Mouse (Mus musculus): Measurements from ENCODE around the gene Trpm6.

Gene Trpm6

GRCm38 (mm10) chr19:18771048-18771447, 21.3 kb downstream of the Trpm6 start:
- no peak for DNase-seq (ENCODE audit: low read depth, low spot score)

- no peak for DNase-seq (ENCODE audit: low read depth, low spot score)
These were observed 21.8 kb downstream of the Trpm6 start for GRCm38 (mm10) chr19:18771561-18771960.

GRCm38 (mm10) chr19:18772888-18773488, 23.2 kb downstream of the Trpm6 start:
- no peak for DNase-seq (ENCODE audit: low read depth, low spot score)

GRCm38 (mm10) chr19:18774085-18774484, 24.3 kb downstream of the Trpm6 start:
- DNase-seq (ENCODE audit: low read depth, low spot score): no peak

GRCm38 (mm10) chr19:18799646-18800045, 49.9 kb downstream of the Trpm6 start:
- peak; percentile 23 for DNase-seq (ENCODE audit: low read depth, low spot score)

DNA sequence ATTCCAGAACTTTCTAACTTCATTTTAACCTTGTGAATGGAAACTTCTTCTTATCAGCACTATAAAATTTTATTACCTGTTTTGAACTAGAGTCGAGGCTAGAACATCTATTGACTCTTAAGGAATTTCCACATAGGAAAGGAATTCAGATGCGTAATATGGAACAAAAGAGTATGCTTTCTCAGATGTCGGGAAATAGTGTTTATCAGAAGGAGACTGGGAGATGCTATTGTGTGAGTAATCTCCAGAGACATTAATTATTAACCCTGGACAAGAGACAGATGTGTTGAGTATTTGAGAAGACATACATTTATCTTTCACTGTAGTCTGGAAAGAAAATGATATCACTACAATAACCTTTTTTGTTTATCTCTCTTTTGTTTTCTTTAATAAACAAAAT, 61.5 kb downstream of the Trpm6 start:
- DNase-seq (ENCODE audit: low read depth, low spot score): no peak

DNA sequence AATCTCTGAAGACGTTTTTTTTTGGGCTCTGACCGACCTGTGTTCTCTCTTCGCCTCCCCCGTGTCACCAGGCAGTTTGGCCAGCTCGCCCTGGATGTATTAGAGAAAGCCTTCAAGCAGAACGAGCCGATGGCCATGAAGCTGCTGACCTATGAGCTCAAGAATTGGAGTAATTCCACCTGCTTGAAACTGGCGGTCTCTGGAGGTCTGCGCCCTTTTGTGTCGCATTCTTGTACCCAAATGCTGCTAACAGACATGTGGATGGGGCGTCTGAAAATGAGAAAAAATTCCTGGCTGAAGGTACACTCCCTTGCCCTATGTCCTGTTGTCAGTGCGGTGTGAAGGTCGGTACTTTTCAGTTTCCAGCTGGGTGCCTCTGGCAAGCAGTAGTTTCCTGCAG, 65.4 kb downstream of the Trpm6 start:
- DNase-seq (ENCODE audit: low read depth, low spot score): no peak

DNA sequence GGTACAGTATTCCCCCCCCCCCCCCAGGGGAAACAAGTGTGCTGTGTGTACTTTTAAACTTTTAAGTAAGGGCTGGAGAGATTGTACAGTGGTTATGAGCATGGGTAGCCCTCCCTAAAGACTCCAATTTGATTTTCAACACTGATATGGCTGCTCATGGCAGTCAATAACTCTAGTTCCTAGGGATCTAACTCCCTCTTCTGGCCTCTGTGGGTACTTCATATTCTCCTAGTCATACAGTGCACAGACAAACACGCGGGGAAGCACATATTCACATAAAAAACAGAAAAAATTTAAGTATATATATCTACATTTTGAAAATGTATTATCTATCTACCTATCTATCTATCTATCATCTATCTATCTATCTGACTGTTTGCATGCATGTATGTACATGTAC, 67.6 kb downstream of the Trpm6 start:
- DNase-seq (ENCODE audit: low read depth, low spot score): peak; percentile 17

DNA sequence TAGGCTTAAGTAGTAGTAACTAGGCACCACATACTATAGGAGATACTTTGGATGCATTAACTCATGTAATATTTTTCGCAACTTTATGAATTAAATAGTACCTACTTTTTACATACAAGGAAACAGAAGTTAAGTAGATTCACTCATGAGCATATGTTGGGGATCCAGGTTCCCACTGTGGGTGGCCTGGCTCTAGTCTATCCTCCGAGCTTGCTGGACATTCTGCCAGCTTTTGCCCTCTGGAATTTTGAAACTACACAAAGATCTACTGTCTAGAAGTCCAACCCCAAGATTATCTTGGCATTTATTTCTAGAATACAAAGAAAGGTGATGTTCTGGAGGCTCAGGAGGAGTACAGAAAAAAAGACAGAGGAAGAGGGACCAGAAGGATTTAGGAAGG, 78.8 kb downstream of the Trpm6 start:
- DNase-seq (ENCODE audit: low read depth, low spot score): no peak

DNA sequence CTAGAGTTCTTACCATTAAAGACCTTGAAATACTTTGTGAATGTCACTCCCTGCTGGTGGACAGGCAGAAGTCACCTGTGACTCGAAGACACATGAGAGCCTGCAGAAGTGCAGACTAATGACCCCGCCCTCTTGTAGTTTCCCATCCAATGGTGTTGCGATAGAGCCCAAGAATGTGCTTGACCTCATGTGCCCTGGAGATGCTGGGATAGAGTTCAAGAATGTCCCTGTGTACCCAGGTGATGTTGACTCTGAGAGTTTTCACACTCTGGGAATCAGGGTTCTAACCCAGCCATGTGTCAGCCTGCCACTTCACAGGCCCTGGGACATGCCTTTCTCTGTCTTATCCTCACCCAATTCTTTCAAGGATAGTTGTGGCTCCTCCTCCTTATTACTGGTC, 81.4 kb downstream of the Trpm6 start:
- DNase-seq (ENCODE audit: low read depth, low spot score): no peak

DNA sequence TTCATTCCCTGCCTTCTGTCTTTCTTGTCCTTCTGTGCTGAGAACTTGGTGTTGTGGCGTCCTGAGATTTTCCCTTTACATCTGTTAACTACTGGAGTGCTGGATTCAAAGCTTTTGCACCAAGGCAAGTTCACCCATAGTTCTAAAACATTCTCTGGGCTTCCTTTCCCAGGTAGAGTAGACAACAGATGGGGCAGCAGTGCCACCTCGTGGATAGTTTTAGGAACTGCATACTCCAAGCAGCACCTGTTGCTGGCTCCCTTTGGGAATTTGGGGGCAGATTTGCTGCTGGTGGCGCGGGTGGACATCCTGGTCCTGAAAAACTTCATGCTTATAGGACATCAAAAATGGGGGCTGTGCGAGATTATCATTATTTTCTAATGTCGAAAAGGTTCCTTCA, 85.2 kb downstream of the Trpm6 start:
- DNase-seq (ENCODE audit: low read depth, low spot score): peak; percentile 73

DNA sequence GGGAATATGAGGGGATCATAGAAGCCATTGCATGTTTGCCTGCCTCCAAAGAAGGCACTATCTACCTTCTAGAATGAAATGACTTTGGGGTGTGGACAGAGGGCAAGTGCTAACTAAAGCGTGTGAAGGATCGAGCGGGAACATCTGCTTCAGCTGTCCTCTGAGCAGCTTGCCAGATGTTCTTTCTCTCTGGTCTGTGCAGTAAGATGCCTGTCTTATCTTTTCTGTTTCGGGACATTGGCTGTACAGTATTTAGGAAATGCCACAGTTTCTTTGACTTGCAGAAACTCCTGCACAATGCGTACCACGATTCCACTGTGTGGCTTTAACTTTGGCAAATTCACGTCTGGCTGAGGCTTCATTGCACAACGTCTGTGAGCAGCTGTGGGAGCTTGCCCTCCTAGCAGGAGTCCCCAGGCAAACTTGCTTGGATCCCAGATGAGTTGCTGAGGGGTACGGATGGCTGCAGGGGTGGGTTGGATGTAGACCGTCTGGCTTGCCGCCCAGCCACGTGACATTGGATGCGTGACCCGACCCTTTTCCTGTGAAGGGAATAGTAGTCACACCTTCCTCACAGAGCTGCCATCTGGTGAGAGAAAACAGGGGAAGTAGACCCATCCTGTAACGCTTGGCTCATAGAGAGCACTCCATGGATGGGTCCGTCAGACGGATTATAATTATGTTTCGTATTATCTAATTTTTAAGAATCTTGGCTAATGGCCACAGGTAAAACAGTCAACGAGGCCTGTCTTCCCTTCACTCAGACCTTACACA, 92.2 kb downstream of the Trpm6 start:
- DNase-seq (ENCODE audit: low read depth, low spot score): no peak

- no peak for DNase-seq (ENCODE audit: low read depth, low spot score)
These were observed 92.8 kb downstream of the Trpm6 start for GRCm38 (mm10) chr19:18842626-18843025.

DNA sequence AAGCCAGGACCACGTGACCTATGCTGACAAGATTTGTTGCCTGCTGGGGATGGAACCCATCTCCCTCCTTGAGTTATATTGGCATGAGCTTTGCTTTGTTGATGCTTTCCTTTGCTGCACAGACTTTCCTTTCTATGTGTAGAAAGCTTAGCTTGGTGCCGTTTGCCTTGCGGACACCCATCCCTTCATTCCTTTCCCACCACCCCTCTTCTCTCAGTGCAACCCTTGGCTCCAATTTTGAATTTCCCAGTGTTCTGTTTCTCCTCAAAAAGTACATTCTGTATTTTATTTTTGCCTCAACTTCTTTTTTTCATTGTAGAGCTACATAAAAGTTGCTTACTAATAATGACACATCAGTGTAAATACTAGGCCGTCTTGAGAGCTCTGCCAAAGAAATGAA, 96.6 kb downstream of the Trpm6 start:
- no peak for DNase-seq (ENCODE audit: low read depth, low spot score)

GRCm38 (mm10) chr19:18868311-18868710, 118.5 kb downstream of the Trpm6 start:
- DNase-seq (ENCODE audit: low read depth, low spot score): peak; percentile 68

- no peak for DNase-seq (ENCODE audit: low read depth, low spot score)
These were observed 123.2 kb downstream of the Trpm6 start for GRCm38 (mm10) chr19:18872792-18873569.

GRCm38 (mm10) chr19:18873709-18874644, 124.2 kb downstream of the Trpm6 start:
- no peak for DNase-seq (ENCODE audit: low read depth, low spot score)

GRCm38 (mm10) chr19:18879264-18879663, 129.5 kb downstream of the Trpm6 start:
- no peak for DNase-seq (ENCODE audit: low read depth, low spot score)

DNA sequence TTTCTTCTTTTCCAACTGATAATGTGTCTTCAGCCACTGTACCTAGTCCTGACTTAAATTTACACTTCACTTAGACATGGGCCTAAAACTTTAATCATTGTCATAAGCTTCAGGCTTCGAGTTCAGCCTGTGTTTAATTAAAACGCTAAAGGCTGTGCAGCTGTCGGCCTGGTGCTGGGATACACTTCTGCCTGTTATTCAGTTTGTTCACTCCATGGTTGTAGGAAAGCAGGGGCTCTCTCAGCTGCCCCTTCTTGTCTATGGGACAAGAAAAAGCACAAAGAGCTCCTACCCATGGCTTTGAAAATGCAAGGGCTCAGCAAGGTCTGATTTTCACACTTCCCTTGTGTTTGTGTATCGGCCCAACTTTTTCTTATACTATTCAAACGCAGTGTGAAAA, 131.4 kb downstream of the Trpm6 start:
- DNase-seq (ENCODE audit: low read depth, low spot score): no peak

DNA sequence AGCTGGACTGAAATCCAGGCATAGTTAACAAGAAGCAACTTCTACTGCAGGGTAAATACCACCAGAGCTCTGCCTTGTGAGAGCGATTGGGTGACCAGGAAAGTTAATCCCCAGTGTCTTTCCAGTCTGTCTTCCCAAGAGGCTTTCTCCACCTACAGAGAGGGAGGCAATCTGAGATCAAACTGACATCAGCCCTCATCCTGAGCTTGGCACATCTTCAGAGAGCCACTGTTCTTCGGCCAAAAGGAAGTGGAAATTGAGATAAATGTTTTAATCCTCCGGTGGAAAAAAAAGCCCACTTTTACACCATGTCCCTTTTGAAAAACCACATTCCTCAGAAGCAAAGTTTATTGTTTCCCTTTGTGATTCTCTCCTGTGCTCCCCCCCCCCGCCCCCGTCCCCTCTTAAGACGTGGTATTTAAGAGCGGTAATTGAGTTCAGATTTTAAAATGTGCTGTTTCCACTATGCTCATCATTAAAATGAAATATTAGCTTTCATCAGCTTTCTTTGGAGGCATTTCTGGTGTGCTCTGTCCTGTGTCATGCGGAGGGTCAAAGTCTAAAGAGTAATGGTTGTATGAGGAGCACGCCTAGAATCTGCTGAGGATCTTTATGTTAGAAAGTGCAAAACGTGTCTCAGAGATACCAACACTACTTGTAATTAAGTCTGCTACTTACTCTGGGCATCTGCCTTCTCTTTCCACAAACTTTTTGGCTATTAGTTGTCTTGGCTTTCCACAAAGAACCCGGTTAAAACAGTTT, 138.0 kb downstream of the Trpm6 start:
- no peak for DNase-seq (ENCODE audit: low read depth, low spot score)
